Mouse (Mus musculus): ENCODE data around the gene Cdr2l. TPM values are rescaled to one million over a fixed set of nuclear protein-coding genes. Genes with fewer than 3 reads are reported as not detected.

Gene Cdr2l
- total RNA-seq, 2 experiments from 2014 or later, result 25.3 to 25.7 TPM

Other genes with a start within 250 kb of the Cdr2l start
- gene Cd300lf, start 247.9 kb upstream of the Cdr2l start, total RNA-seq (2021), result under 1 TPM; 0.22 to 0.58 TPM
- gene Slc9a3r1, start 218.6 kb upstream of the Cdr2l start, total RNA-seq (2021), result 10 to 100 TPM; 72.1 to 73.7 TPM
- 10 to 100 TPM; 16.7 to 19.1 TPM for gene Tmem104, start 194.4 kb upstream of the Cdr2l start, total RNA-seq (2021)
- 10 to 100 TPM; 21.7 to 24.1 TPM for gene Nat9, start 194.1 kb upstream of the Cdr2l start, total RNA-seq (2021)
- gene Grin2c, start 114.7 kb upstream of the Cdr2l start, total RNA-seq (2021), result 10 to 100 TPM; 43.5 to 50.9 TPM
- 10 to 100 TPM; 20.9 to 24.2 TPM for gene Fdxr, start 104.9 kb upstream of the Cdr2l start, total RNA-seq (2021)
- gene Fads6, start 84.3 kb upstream of the Cdr2l start, total RNA-seq (2021), result 10 to 100 TPM; 12.9 to 13.7 TPM
- under 1 TPM in 1 of 2 experiments, not detected in 1; 0.52 TPM for gene Otop2, start 74.8 kb upstream of the Cdr2l start, total RNA-seq (2021)
- under 1 TPM; 0.30 to 0.35 TPM for gene Ush1g, start 59.9 kb upstream of the Cdr2l start, total RNA-seq (2021)
- gene Otop3, start 47.2 kb upstream of the Cdr2l start, total RNA-seq (2021), result under 1 TPM in 1 of 2 experiments, not detected in 1; 0.22 TPM
- 100 to 1,000 TPM; 106 to 109 TPM for gene Hid1, start 14.2 kb upstream of the Cdr2l start, total RNA-seq (2021)
- 100 to 1,000 TPM in 1 of 2 experiments, 10 to 100 TPM in 1; 98.1 to 105 TPM for gene Mrpl58, start 21.8 kb downstream of the Cdr2l start, total RNA-seq (2021)
- gene Atp5h, start 38.0 kb downstream of the Cdr2l start, total RNA-seq (2021), result 100 to 1,000 TPM; 478 to 524 TPM
- 10 to 100 TPM; 69.2 to 77.4 TPM for gene Kctd2, start 38.2 kb downstream of the Cdr2l start, total RNA-seq (2021)
- not detected for gene Trim80, start 58.6 kb downstream of the Cdr2l start, total RNA-seq (2021)
- not detected for gene Slc16a5, start 80.6 kb downstream of the Cdr2l start, total RNA-seq (2021)
- gene Armc7, start 93.8 kb downstream of the Cdr2l start, total RNA-seq (2021), result 10 to 100 TPM; 10.9 to 11.2 TPM
- 10 to 100 TPM; 62.5 to 67.8 TPM for gene Nt5c, start 109.9 kb downstream of the Cdr2l start, total RNA-seq (2021)
- 100 to 1,000 TPM; 138 to 161 TPM for gene Jpt1, start 132.5 kb downstream of the Cdr2l start, total RNA-seq (2021)
- gene Sumo2, start 154.4 kb downstream of the Cdr2l start, total RNA-seq (2021), result 100 to 1,000 TPM; 324 to 344 TPM
- gene Nup85, start 182.5 kb downstream of the Cdr2l start, total RNA-seq (2021), result 10 to 100 TPM; 49.8 to 60.7 TPM
- 10 to 100 TPM; 48.8 to 61.3 TPM for gene Mrps7, start 222.0 kb downstream of the Cdr2l start, total RNA-seq (2021)
- 10 to 100 TPM; 68.7 to 80.7 TPM for gene Gga3, start 222.1 kb downstream of the Cdr2l start, total RNA-seq (2021)
- 10 to 100 TPM; 21.0 to 21.2 TPM for gene Mif4gd, start 231.1 kb downstream of the Cdr2l start, total RNA-seq (2021)
- gene Slc25a19, start 246.4 kb downstream of the Cdr2l start, total RNA-seq (2021), result 10 to 100 TPM; 64.0 to 66.0 TPM

Measured in layer of hippocampus, postnatal 36 days (tissue).